18 mouse cellular contexts compared by ENCODE assay signal in the genomic region with DNA sequence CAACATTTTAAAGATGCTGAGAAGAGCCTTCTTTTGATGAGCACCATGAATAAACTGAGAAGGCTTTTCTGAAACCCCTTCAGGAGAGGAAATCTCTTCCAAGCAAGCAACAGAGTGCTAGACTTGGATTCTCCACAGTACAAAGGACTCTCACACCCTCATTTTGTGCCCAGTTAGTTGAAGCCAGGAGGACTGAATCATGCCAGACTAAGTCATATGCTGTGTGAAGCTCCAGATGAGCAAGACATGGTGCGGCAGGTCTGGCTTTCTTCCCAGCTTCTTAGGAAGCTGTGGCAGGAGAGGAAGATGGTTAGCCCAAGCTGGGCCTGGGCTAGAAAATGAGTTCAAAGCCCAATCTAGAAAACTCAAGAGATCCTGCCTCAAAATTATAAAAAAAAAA.
A peak's percentile ranks its signal among the peaks of the same experiment; 100 is the strongest.
DNase-seq lines count a peak whose midpoint lies in the region; ATAC-seq lines count a peak whose summit lies in the region.
"Had no signal": no experiment of that assay in that cellular context is flagged by ENCODE, and none has a peak within 500 bp of the region (broad histone marks: within the 10 kb centered on the region; RNA-seq: fewer than 3 reads in every experiment).

No protein-coding gene starts in this region.

- 60% methylated on average over 1 of the region's 1 CpGs for WGBS in forebrain, embryonic 14.5 days
- 100% methylated on average over 1 of the region's 1 CpGs for WGBS in forebrain, embryonic 12.5 days
- WGBS in liver, embryonic 12.5 days (ENCODE audit: insufficient replicate concordance), result 62% methylated on average over 1 of the region's 1 CpGs

- peak; percentile 53 for DNase-seq in forebrain, embryonic 14.5 days (ENCODE audit: low spot score)
- DNase-seq in right cerebral cortex, adult 18-20 months, result peak; percentile 69
- DNase-seq in right cerebral cortex, postnatal 4 days, result no peak
- DNase-seq in right cerebral cortex, adult 2 months (ENCODE audit: low spot score in 2 of 2), result peak; percentile 22 to 43
- no peak for DNase-seq in spleen, postnatal 10 days (ENCODE audit: low spot score in 2 of 2)
- DNase-seq: B cell, adult 2 months; cerebellum, postnatal 14 days; kidney, adult 2 months; kidney, postnatal 36 days; lung, embryonic 14.5 days; thymus, postnatal 25 days had no signal

- no peaks in the 10 kb centered on the region for H3K4me1 ChIP-seq in forebrain, embryonic 14.5 days (ENCODE audit: control insufficient read depth, insufficient read depth, low read length)
- 0 out of 2 replicates have a peak, but pooled peaks cover 9% of the 10 kb centered on the region for H3K4me1 ChIP-seq in forebrain, embryonic 12.5 days
- H3K4me1 ChIP-seq in liver, embryonic 12.5 days, result peaks cover 9% of the 10 kb centered on the region; the same call in 1 of the 2 replicates

- peak; percentile 42; the same call in 1 of the 2 replicates for ATAC-seq in forebrain, embryonic 14.5 days
- no peak for ATAC-seq in forebrain, embryonic 12.5 days (ENCODE audit: low FRiP score)
- ATAC-seq in liver, embryonic 12.5 days, result no peak
- ATAC-seq: activated CD4-positive, CD25-positive, alpha-beta regulatory T cell, adult 4 months; Patski had no signal

- H3K27ac ChIP-seq in forebrain, embryonic 14.5 days (ENCODE audit: low read depth, low read length), result no peak overlapping the region
- no peak overlapping the region for H3K27ac ChIP-seq in forebrain, embryonic 12.5 days
- H3K27ac ChIP-seq in liver, embryonic 12.5 days, result no peak overlapping the region
- H3K27ac ChIP-seq: hindbrain, embryonic 10.5 days; macrophage had no signal

- no peak overlapping the region for H3K4me2 ChIP-seq in forebrain, embryonic 14.5 days (ENCODE audit: low read length)
- no peak overlapping the region for H3K4me2 ChIP-seq in forebrain, embryonic 12.5 days
- no peak overlapping the region for H3K4me2 ChIP-seq in liver, embryonic 12.5 days
- H3K4me2 ChIP-seq: lung, embryonic 14.5 days; midbrain, embryonic 11.5 days had no signal

- H3K9me3 ChIP-seq in forebrain, embryonic 14.5 days (replicated peaks; ENCODE audit: control insufficient read depth, low read length), result no peaks in the 10 kb centered on the region
- no peaks in the 10 kb centered on the region for H3K9me3 ChIP-seq in forebrain, embryonic 12.5 days
- no peaks in the 10 kb centered on the region for H3K9me3 ChIP-seq in liver, embryonic 12.5 days (replicated peaks)
- H3K9me3 ChIP-seq: hindbrain, embryonic 10.5 days had no signal

- H3K27me3 ChIP-seq in forebrain, embryonic 14.5 days (replicated peaks; ENCODE audit: control insufficient read depth, insufficient read depth, low read length), result no peaks in the 10 kb centered on the region
- H3K27me3 ChIP-seq in forebrain, embryonic 12.5 days, result no peaks in the 10 kb centered on the region
- H3K27me3 ChIP-seq in liver, embryonic 12.5 days (replicated peaks), result no peaks in the 10 kb centered on the region
- H3K27me3 ChIP-seq: Patski had no signal

- no peaks in the 10 kb centered on the region for H3K36me3 ChIP-seq in forebrain, embryonic 14.5 days (ENCODE audit: control insufficient read depth, insufficient read depth, low read length)
- no peaks in the 10 kb centered on the region for H3K36me3 ChIP-seq in forebrain, embryonic 12.5 days (replicated peaks)
- no peaks in the 10 kb centered on the region for H3K36me3 ChIP-seq in liver, embryonic 12.5 days
- H3K36me3 ChIP-seq: hindbrain, embryonic 10.5 days had no signal

- no peak overlapping the region for H3K4me3 ChIP-seq in forebrain, embryonic 14.5 days (ENCODE audit: low read depth, low read length)
- no peak overlapping the region for H3K4me3 ChIP-seq in forebrain, embryonic 12.5 days (replicated peaks)
- no peak overlapping the region for H3K4me3 ChIP-seq in liver, embryonic 12.5 days
- H3K4me3 ChIP-seq: hindbrain, embryonic 10.5 days had no signal

- H3K9ac ChIP-seq in forebrain, embryonic 14.5 days (ENCODE audit: low read length), result no peak overlapping the region
- H3K9ac ChIP-seq in forebrain, embryonic 12.5 days, result no peak overlapping the region
- H3K9ac ChIP-seq in liver, embryonic 12.5 days, result no peak overlapping the region
- H3K9ac ChIP-seq: lung, embryonic 14.5 days had no signal

Comparison
In these comparisons a context has a peak if more than half of its experiments do, and no peak if none do; other contexts are left out.
1. DNase-seq: peak in forebrain, embryonic 14.5 days (single experiment), right cerebral cortex, adult 18-20 months (single experiment) and right cerebral cortex, adult 2 months (2 of 2); none in right cerebral cortex, postnatal 4 days (single experiment) and spleen, postnatal 10 days (0 of 2).